Mouse (Mus musculus) kidney, adult 2 months (tissue): ENCODE results near the gene Zmiz1.

Experiments used
- CTCF ChIP-seq: fragments of 200-500 bp; conservative IDR thresholded peaks from 2 replicates; pipeline ENCODE4 v1.5.1; 2011; ENCODE audit warnings: low read depth, mild to moderate bottlenecking, control low read depth, low read length, moderate library complexity, mixed read lengths; ENCODE audit not compliant: insufficient read depth, insufficient read length
- POLR2A ChIP-seq: fragments of 200-500 bp; IDR thresholded peaks from one replicate; pipeline ENCODE4 v1.6.1; 2011; ENCODE audit warnings: low read depth, low read length, control low read depth

GRCm38 (mm10) chr14:25582603-25583002, 123.6 kb downstream of the Zmiz1 start:
- TF ChIP-seq POLR2A (no peak), CTCF (no peak)
